Mouse (Mus musculus) left cerebral cortex, postnatal 4 days (tissue): Measurements from ENCODE around the gene Sema4a. TPM values are rescaled to one million over a fixed set of nuclear protein-coding genes. Genes with fewer than 3 reads are reported as not detected.
A peak's percentile ranks its signal among the peaks of the same experiment; 100 is the strongest.

Source experiments
- DNase-seq: peaks from one replicate; pipeline ENCODE4 v3.0.0-alpha.2; 2022
- intact Hi-C: fragments of 180-260 bp; cut with DNase I; formaldehyde crosslinking; loops from one replicate; pipeline ENCODE4 v1.15.1; 2025
- microRNA-seq: library from miRNA; unstranded; fragments of <30 nt; microRNA quantifications from one replicate; pipeline ENCODE4 v1.2.0, GENCODE M21; 2022
- total RNA-seq, 2 experiments: library from RNA; stranded (reverse); gene quantifications; 2 replicates each; pipeline ENCODE4 v1.2.3; 2021

Gene Sema4a
- total RNA-seq, 2 experiments from 2014 or later, result 58.1 to 58.4 TPM

- no peak for DNase-seq
- intact Hi-C loops, result no loop called here
Measured at GRCm38 (mm10) chr3:88403522-88404230, 57.3 kb downstream of the Sema4a start.

- intact Hi-C loops, result no loop called here
- DNase-seq, result peak; percentile 52
Measured at GRCm38 (mm10) chr3:88398666-88399065, 62.3 kb downstream of the Sema4a start.

- intact Hi-C loops, result no loop called here
- no peak for DNase-seq
Measured at GRCm38 (mm10) chr3:88395742-88396141, 65.2 kb downstream of the Sema4a start.

- DNase-seq, result no peak
- intact Hi-C loops, result no loop called here
Measured at GRCm38 (mm10) chr3:88395288-88395687, 65.7 kb downstream of the Sema4a start.

- no peak for DNase-seq
- intact Hi-C loops, result no loop called here
Measured at GRCm38 (mm10) chr3:88393776-88394375, 67.1 kb downstream of the Sema4a start.

Small RNA genes within 50 kb of the gene (microRNA-seq; reads per million reads assigned to microRNA genes)
- gene Mir7011, result not detected

Other genes with a start within 250 kb of the Sema4a start
- 1 to 10 TPM in 1 of 2 experiments, under 1 TPM in 1; 0.46 to 1.4 TPM for gene Rhbg, start 206.5 kb downstream of the Sema4a start, total RNA-seq
- under 1 TPM; 0.80 to 0.89 TPM for gene Gm38392, start 174.0 kb downstream of the Sema4a start, total RNA-seq
- gene Tsacc, start 164.2 kb downstream of the Sema4a start, total RNA-seq, result 1 to 10 TPM; 4.4 TPM
- 100 to 1,000 TPM; 309 to 317 TPM for gene Cct3, start 164.1 kb downstream of the Sema4a start, total RNA-seq
- gene Glmp, start 136.2 kb downstream of the Sema4a start, total RNA-seq, result 10 to 100 TPM; 49.7 to 60.1 TPM
- gene Tmem79, start 125.0 kb downstream of the Sema4a start, total RNA-seq, result 1 to 10 TPM; 1.5 to 2.0 TPM
- 10 to 100 TPM; 76.7 to 79.8 TPM for gene Smg5, start 124.9 kb downstream of the Sema4a start, total RNA-seq
- 1 to 10 TPM; 1.9 to 2.1 TPM for gene Paqr6, start 96.6 kb downstream of the Sema4a start, total RNA-seq
- gene Bglap3, start 88.4 kb downstream of the Sema4a start, total RNA-seq, result under 1 TPM in 1 of 2 experiments, not detected in 1; 0.36 TPM
- gene Bglap2, start 82.5 kb downstream of the Sema4a start, total RNA-seq, result not detected
- not detected for gene Bglap, start 76.7 kb downstream of the Sema4a start, total RNA-seq
- gene Pmf1, start 50.9 kb downstream of the Sema4a start, total RNA-seq, result 10 to 100 TPM; 15.7 to 16.0 TPM
- gene Slc25a44, start 36.0 kb downstream of the Sema4a start, total RNA-seq, result 10 to 100 TPM; 43.7 to 47.7 TPM
- 10 to 100 TPM; 35.3 to 37.7 TPM for gene Lmna, start 48.8 kb upstream of the Sema4a start, total RNA-seq
- gene Mex3a, start 71.2 kb upstream of the Sema4a start, total RNA-seq, result 10 to 100 TPM; 80.5 to 87.8 TPM
- under 1 TPM in 1 of 2 experiments, not detected in 1; 0.83 TPM for gene Rab25, start 87.1 kb upstream of the Sema4a start, total RNA-seq
- gene Lamtor2, start 91.9 kb upstream of the Sema4a start, total RNA-seq, result 100 to 1,000 TPM; 106 to 120 TPM
- gene Ubqln4, start 92.6 kb upstream of the Sema4a start, total RNA-seq, result 100 to 1,000 TPM in 1 of 2 experiments, 10 to 100 TPM in 1; 97.5 to 105 TPM
- gene Ssr2, start 114.7 kb upstream of the Sema4a start, total RNA-seq, result 100 to 1,000 TPM; 114 to 121 TPM
- 100 to 1,000 TPM; 129 to 134 TPM for gene Arhgef2, start 144.8 kb upstream of the Sema4a start, total RNA-seq
- gene Rxfp4, start 192.0 kb upstream of the Sema4a start, total RNA-seq, result not detected
- 10 to 100 TPM; 76.3 to 78.3 TPM for gene Khdc4, start 224.6 kb upstream of the Sema4a start, total RNA-seq